Mouse (Mus musculus) right cerebral cortex, postnatal 4 days (tissue): ENCODE data around the gene Nbea.

Experiments used
- DNase-seq: peaks from one replicate; pipeline ENCODE4 v3.0.0-alpha.2; 2022

Nbea gene

DNA sequence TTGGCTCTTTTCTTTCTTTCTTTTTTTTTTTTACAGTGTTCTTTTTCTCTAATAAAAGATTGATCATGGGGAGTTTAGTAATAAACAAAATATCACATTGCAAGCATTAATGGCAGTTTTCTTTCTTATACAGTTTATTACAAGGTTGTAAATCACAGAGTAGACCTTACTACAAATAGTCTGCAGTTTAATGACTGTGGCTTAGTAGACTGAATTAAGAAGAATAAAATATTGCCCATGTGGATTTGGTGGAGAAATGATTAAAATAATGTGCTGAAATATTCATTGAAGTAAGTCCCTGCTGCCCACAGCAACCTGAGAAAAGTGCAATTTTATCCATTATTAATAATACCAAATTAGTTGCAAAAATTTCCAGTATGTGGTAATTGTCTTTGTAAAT lies 363.9 kb downstream of the Nbea start:
- no peak for DNase-seq

GRCm38 (mm10) chr3:55818082-55818481 lies 365.4 kb downstream of the Nbea start:
- no peak for DNase-seq

GRCm38 (mm10) chr3:55816638-55817375 lies 366.7 kb downstream of the Nbea start:
- no peak for DNase-seq

- no peak for DNase-seq
Observed at GRCm38 (mm10) chr3:55816096-55816495, 367.4 kb downstream of the Nbea start.

DNA sequence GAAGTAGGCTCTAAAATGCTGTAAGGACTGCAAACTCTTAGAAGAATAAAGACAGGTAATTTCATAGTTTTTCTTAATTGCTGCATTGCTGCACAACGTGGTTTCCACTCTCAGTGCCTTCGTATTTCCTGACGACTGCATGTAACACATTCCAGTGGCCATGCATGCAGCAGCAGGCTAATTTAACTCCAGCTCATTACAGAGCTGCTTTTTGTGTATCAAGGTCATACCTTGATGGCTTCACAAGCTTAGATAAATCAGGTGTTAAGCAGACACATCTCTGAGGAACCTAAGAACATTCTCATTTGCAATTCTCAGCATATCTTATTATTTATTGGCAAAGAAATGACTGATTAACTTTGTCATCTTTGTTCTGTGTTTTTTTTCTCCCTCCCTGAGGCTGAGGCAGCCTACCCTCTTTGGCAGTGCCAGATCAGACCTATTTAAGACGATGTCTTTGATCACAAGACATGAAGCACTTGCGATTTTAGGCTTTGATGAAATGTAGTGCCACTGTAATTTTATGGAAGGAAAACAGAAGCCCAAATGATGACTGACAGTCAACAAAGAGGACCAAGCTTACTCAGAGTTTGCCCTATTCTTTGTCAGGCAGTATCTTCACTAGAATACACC lies 368.4 kb downstream of the Nbea start:
- no peak for DNase-seq

DNA sequence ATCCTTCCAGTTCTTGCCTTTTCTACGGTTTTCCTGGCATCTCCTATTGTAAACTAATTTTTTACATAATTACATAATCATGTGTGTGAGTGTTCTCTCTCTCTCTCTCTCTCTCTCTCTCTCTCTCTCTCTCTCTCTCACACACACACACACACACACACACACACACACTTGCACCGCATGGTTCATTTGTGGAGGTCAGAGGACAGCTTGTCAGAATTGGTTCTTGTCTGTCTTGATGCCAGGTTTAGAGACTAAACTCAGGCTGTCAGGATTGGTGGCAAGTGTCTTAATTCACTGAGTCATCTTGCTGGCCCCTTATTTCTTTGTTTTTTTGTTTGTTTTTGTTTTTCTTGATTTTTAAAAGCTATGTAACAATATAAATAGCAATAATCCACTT lies 388.7 kb downstream of the Nbea start:
- no peak for DNase-seq

DNA sequence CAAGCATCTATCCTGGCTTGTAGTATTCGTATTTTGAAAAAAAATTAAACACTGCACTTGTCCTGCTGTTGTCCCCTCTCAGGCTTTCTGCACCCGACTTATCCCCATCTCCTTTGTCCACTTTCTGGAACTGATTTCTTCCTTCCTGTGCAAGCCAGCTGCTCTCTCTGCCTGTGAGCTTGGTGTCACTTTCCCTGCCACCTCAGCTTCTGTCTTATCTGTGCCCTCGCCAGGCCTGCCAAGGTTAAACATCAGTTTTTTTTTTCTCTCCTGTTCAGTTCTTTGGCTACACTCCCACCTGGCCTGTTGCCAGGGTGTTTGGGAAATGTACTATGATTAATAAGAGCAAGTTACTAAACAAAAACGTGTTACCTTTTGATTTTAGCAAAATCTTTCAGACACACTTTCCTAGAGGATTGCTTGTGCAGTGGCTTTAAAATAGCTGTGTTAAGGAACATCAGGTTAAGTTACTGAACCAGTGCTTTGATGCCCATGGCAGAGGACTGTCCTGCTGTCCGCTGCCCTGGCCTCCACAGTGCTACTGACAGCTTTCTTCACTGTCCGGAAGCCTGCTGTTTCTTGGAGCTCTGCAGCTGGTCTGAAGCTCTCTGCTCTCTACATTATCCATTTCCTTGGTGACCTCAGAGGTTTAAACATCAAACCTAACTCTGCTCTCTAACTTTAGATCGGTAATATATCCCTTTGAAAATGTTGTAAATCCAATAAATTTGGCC lies 389.5 kb downstream of the Nbea start:
- peak; percentile 42 for DNase-seq

GRCm38 (mm10) chr3:55792251-55792650 lies 391.2 kb downstream of the Nbea start:
- no peak for DNase-seq

- no peak for DNase-seq
Observed at GRCm38 (mm10) chr3:55790609-55791008, 392.9 kb downstream of the Nbea start.

- no peak for DNase-seq
Observed at GRCm38 (mm10) chr3:55789856-55790255, 393.6 kb downstream of the Nbea start.

DNA sequence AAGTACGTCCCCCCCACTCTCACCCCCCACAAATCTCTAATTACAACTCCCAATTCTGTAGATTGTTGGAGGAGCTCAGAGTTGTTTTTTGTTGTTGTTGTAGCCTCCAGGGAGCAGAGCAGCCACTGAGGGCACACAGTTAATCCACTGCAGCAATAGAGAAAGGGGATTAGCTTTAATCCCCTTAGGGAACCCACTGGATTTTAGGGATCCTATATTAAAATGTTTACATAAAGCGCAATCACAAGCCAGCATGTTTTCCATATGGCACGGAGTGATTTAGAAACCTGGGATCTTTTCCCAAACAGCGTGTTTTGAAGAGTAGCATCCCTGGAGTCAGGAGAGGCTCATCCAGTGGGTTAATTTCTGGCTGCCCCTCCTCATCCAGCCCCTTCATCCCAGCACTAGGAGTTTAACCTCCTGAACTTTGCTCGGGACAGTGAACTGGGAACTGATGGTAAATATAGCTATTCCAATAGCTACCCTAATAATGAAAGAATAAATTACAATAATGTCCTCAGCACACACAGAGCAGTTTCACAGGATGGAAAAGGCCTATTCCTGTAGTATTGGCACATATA lies 394.8 kb downstream of the Nbea start:
- DNase-seq, result no peak

DNA sequence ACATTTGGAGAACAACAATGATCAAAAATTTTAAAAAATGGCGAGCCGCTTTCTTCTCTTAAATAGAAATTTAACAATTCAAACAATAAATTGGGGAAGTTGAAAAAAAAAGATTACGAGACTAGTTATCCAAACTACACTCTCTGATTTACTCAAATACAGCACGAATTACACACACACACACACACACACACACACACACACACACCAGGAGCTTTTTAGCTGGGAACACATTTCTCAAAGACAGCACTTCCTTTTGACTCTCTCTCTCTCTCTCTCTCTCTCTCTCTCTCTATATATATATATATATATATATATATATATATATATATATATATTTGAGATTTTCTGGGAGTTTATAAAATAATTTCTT lies 395.3 kb downstream of the Nbea start:
- no peak for DNase-seq

DNA sequence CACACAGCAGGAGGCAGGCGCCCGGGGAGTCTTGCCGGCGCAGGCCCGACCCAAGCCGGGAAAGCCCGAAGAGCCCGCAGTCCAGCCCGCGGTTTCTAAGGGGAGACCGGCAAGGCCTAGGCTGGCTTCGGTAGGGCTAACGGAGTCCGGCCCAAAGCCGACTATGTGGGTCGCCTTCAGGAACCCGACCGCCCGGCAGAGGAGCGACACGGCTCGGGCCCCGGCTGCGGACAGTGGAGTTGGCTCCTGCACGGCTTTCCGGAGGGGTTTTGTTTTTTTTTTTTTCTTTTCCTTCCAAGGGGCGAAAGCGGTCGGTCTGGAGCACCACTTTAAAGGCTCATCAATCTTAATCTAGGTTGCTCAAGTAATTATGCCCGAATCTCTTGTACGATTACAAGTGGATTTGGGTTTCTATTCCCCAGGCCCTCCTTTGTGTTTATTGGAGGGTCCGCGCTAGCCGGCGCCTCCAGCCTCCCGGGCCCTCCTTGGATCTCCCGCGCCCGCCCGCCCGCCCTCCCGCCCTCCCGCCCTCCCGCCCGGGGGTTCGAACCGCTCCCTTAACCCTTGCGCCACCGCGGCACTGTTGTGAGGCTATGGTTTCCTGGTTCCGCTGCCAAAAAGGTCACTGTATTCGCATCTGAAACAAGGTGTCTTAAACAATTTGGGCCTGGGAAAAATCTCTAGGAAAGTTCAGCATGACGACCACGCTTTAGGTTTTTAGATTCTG lies 395.9 kb downstream of the Nbea start:
- DNase-seq, result peak; percentile 37

DNA sequence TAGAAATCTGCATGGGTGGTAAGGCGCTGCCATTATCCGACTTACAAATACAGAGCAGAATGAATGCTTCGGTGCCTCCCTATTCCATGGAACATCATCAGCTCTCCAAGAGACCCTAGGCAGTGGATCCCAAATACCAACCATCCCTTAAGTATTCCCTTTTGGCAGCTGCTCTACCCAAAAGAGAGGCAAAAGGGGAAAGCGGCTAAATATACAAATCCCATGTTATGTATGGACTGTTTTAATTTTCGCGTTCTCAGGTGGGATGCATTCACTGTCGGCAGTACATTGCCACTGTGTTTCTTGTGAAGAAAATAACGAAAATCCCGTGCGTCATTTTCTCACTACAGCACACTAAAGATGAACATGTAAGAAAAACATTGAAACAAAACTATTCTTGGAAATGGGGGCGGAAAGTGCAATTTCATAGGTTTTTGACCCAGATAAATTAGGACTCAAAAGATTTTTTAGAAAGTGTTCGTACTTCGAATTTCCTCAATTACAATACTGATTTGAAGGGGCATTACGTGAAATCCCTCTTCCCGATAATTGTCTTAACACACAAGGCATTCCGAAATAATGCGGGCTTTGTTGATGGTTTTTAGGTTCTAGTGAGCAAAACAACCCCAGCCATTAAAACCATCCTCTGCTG lies 396.5 kb downstream of the Nbea start:
- DNase-seq, result no peak

DNA sequence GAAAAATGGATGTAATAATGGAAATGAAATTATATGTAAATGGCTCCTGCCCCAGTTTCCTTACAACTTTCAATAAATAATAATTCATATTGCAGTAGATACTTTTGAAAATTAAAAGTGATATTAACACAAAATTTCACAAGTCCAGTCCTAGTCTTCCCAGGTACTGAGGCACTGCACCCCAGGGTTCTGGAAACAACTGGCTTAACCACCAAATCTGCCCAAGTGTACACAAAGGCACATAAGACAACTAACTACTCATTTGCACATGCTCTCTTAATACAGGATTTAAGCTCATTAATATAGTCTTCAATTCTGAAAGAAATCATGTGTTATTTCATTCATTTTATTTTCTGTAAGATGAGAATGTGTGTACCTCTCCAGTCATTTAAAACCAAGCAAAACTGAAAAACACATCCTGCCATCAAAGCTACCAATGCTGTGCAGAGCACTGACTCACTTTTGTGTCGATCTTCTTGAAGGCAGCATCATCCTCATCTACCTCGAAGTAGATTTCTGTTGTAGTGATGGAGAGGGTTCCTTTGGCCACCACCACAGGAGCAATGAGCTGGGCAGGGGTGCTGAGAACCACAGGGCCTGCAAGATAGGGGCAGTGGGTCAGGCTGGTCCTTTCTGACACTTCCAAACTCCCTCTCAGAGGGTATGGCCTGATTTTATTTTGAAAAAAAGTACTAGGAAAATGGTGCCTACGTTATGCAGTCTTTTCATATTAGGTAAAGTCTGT lies 397.3 kb downstream of the Nbea start:
- DNase-seq, result no peak

- no peak for DNase-seq
Observed at GRCm38 (mm10) chr3:55785266-55785980, 398.1 kb downstream of the Nbea start.

- DNase-seq, result no peak
Observed at GRCm38 (mm10) chr3:55784101-55784500, 399.4 kb downstream of the Nbea start.

- DNase-seq, result peak; percentile 29
Observed at GRCm38 (mm10) chr3:55783171-55784081, 400.1 kb downstream of the Nbea start.

DNA sequence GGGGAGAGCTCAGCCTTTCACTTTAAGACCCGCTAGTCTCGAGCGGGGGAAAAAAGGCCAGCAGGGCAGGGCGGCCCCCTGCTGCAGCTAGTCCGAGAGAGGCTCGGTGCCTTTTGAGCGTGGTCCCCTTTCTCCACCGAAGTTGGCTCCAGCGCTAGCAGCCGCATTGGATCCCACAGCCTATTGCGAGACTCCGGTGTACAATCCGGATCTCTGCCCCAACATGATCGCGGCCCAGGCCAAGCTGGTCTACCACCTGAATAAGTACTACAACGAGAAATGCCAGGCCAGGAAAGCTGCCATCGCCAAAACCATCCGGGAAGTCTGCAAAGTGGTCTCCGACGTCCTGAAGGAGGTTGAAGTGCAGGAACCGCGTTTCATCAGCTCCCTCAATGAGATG lies 400.7 kb downstream of the Nbea start:
- DNase-seq, result peak; percentile 26
